Mouse (Mus musculus) NIH3T3 (cell line): ENCODE measurements at regions not wholly inside any gene's neighbourhood (a gene's known extent, or its start where the extent isn't known, plus 50 kb on each side); places are given as distances from the start of the nearest gene placed in this dataset.

Experiments used
- DNase-seq: peaks from one replicate; pipeline ENCODE4 v3.0.0-alpha.2; 2012; ENCODE audit warnings: low read depth

DNA sequence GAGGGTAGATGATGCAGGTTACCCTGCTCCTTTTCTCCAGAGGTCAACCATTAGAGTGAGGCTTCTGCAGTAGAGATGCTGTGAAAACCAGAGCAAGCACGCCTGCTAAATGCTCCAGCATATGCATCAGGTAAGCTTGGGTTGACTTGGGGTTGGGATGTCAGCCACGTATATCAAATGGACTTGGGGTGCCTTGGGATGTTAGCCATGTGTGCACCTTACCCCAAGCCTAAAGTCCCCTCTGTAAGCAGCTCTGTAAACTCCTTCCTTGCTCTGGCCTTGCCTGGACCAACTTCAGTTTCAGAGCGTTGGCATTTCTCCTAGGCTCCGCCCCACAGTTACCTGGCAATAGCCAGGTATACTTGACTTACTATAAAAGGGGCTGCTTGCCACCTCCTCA is 155.3 kb upstream of the Tmtc1 start:
- DNase-seq: no peak

DNA sequence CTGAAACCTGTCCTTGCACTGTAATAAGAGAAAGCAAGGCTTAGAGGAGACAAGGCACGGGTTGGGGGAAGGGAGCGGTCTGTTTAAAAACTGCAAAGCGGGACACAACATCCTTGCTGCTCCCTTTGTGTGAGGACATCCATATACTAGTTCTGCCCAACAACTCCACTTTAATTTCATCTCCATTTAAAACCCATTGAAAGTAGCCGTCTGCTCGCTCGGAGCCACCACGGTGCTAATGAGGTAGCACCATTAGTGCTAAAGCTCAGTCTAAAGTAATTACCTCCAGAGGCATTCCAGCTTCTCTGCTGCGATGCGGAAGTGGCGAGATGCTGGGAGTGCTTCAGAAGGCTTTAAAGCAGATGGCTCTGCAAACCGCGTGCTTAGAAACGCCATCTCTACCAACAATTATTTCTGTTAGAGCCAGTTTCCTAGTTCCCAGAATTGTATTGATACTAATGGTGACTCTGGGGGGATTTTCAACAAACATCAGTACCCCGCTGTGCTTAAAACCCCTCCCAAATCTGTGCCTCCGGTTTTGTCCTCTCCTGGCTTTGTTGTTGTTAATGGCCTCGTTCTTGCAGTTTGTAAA is 154.7 kb upstream of the Tmtc1 start:
- DNase-seq: no peak

DNA sequence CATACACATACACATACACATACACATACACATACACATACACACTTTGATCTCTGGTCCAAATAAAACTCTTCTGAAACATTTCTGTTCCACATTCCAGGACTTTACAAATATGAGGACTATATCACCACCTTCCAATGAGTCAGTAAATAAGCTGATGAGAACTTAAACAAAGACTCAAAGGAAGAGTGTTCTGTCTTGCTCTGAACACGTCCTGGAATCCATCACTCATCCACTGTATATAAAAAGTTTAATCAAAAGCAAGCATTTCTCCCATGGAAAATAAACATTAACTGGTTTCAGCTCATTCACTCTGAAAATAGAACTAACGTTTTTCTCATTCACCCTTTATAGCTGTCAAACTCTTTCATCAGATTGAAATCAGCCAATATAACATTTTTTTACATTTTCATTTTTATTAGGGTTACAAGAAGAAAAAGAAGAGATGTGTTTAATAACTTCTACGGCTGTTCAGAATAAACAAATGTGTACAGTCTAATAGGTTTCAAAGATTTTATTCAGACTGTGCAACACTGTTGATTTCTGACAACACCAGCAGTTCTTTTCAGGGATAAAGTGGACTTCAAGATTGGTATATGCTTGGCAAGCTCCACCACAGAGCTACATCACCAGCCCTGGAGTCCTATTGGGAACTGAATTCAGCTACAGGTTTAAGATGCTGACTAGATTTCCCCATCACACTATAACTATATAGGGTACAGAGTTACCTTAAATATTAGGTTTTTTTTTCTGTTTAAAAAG is 151.0 kb upstream of the Tmtc1 start:
- DNase-seq: peak; percentile 4

DNA sequence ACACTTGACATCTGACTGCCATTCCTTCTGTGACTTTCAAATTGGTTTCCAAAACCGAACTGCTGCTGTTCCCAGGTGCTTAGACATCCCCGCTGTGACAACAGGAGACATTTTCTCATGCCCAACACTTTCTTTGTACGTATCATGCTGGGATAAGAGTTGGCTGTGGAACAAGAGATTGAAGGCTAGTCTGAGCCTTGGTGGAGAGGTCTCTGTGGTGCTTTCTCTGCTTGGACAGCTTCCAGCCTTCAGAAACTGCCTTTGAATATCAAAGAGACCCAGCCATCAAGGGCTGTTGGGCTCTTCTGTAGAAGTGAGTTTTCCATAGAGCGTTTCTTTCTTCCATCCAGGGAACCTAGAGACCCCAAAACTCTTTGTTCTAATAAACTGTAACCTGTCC is 144.8 kb upstream of the Tmtc1 start:
- DNase-seq: no peak

DNA sequence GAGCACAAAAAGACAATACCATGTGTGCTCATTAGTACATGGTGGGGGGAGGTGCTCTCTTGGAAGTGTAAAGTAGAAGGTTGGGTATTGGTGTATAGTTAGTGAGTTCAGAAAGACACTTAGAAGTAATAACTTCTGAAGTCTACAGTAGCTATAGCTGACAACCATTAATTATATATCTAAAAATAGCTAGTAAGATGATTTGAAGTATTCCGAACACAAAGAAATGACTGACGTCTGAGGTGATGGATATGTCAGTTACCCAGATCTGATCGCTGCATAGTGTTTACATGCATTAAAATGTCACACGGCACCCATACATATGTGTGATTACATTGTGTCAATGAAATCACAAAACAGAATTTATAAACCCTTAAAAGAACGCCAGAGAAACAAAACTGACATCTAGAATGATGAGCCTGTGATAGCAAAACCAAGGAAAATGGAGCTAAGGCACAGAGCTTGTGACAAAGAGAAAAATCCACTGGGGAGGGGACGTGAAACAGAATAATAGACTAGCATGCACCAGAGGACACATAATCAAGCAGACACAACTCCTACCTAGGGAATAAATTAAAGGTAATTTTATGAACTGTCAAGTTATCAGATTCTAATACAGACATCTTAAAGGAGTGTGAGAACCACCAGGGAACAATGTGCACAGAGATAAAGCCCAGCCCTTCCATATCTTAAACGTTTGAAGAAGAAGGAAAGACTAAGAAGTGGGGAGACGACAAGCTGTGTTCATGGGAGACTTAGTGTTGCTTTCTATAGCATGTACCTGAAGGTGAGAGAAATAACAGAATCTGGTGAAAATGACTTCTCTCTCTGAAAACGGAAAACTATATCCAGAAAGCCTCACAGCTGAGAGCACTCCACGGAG is 142.5 kb upstream of the Tmtc1 start:
- DNase-seq: no peak

DNA sequence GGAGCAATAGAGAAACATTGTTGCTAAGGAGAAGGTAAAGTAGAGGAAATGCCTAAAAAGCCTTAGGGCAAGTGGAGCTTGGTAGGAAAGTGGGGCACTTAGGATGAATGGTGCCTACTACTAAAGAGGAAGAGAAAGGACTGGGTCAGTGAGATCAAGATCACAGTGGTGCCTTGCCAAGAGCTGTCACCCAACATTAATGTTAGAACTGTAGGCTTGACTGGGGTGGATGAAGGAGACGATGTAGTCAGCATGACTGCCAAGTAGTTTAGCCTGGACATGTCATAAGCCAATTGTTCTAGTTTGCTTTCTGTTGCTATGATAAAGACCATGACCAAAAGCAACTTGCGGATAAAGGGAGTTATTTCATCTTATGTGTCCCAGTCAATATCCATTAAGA is 139.9 kb upstream of the Tmtc1 start:
- DNase-seq: no peak

DNA sequence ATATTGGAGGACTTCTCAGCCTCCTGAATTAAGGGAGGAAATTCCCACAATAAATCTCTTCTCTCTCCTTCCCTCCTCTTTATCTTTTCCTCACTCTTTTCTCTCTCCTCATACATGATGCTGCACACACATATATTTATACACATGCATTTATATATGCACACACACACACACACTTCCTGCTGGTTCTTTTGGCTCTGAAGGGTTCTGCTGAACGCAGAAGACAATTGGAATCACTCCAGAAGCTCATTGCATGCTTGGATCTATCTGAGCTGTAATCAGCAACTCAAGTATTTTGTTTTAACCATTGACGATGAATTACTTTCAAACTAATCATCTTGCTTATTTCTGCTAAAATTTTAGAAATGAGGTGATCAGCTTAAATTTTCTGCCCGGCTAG is 134.1 kb upstream of the Tmtc1 start:
- no peak for DNase-seq

DNA sequence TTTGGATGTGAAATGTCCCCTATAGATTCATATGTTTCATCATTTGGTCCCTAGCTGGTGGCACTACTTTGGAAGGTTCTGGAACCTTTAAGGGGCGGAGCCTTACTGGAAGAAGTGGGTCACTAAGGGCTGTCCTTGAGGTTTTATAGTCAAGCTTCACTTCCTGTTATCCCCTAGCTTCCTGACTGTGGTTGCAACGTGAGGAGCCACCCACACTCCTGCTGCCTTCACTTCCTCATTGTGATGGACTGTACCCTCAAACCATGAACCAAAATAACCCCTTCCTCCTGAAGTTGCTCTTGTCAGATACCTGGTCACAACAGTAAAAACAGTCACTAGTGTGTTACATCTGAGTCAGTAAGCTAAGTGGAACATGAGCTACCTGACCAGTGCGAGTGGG is 133.5 kb upstream of the Tmtc1 start:
- DNase-seq: no peak

DNA sequence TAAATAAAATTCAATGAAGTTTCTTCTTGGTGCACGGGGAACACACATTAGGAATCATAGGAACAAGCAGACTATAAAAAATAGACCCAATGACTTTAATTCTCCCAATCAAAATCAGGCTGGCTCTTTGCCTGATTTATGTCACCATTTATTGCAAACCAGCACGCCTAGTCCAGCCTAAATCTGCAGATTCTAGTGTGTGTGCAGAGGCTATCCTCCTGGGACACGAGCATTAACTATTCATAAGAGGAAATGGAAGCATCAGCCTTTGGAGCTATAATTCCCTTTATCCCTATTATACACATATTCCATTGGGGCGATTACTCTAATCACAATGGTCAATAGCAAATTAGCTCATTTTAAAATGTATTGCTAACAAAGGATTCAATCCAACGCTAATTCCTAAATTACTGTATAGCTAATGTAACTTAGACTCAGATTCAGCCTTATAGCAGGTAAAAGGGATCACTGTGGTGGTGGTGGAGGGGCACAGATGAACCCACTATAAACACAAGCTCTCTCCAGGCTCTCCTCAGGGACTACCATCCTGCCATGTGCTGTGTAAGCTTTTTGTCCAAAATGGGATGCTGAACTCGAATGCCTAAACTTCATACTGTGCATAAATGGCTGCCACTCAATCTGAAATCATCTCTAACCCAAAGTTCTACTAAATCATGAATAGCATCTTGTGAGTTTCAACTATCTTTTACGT is 130.7 kb upstream of the Tmtc1 start:
- no peak for DNase-seq

DNA sequence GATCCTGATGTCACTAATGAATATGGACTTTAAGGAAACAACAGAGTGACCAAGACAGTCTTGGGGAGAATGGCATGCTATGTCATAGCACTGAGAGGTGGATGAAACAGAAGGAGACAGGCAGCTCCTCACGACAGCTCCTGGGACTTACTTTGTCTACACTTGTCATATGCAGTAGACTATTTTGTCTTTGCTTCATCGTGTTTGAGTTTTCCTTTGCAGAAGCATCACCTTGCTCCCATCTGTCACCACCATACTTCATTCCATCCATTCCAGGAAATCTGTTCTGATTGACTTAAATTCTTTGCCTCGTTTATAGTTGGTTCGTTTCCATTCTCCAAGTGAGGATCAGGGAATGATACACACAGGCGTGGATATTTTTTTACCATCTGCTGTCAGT is 128.0 kb upstream of the Tmtc1 start:
- DNase-seq: no peak

DNA sequence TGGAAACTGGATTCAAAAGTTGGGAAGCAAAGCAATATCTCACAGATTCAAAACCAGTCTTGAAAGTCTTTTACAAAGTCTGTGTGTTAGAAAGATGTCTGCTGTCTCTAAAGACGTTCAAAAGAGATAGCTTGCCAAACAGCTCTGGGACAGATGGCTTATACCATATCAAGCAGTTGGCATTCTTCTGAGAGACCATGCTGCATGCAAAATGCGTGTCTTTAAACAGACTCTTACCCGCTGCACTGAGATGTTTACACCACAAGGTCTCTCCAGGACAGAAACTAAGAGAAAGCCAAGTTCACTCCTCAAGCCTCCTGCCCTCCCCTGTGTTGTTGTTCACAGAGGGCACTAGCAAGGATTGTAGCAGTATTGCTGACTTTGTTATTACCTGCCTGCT is 127.5 kb upstream of the Tmtc1 start:
- DNase-seq: no peak

DNA sequence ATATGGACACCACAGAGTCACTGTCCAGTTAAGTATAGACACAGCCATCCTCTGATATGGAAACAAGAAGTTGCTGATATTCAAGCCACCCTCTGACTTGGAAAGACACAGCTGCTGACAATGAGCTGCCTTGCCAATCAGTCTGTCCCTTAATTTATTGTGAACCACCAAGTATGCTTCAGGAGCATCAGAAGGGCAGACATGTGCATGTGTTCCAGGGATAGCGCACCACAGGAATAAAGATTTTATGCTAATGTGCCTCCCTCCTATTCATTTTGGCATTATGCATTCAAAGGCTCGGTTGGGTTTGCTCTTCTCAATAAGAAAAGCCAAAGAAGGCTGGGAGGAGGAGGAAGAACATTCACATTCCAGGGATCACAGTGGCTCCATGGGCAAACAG is 120.0 kb upstream of the Tmtc1 start:
- DNase-seq: no peak

DNA sequence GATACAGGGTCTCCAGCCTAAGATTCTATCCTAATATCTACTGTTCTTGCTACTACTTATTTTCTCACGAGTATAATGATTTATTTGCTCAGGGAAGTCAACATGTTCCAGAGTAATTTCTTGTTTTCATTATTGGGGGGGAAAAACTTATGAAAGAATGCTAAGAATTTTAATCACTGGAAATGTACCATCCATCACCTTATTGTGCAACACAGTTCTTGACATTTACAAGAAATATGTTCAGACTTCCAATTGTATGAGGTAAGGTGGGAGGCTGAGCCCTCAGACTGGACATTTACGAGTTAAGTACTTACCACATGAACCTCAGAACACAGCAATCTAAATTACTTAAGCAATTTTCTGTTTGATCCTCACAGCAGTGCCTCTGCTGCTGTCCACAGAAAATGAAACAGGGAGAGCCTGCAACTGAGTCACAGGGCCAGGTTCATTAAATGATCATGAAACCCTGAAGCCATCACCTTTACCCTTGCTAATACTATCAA is 118.1 kb upstream of the Tmtc1 start:
- DNase-seq: peak; percentile 17

DNA sequence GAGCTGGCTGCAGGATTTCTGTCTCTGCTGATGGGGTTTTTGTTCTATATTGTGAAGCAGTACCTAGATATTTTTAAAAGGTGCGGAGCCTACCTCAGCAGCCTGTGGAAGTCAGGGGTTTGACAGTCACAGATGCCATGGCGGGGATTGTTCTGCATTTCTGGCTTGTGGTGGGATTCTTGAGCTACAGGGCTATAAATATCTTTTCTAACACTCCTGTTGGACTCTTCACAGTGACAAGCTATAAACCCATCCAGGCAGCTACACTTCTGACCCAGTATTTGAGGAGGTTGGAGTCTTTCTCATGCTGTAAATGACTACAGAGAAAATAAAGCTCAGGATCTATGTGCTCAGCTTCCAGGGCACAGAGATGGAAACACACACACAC is 112.3 kb upstream of the Tmtc1 start:
- DNase-seq: no peak

DNA sequence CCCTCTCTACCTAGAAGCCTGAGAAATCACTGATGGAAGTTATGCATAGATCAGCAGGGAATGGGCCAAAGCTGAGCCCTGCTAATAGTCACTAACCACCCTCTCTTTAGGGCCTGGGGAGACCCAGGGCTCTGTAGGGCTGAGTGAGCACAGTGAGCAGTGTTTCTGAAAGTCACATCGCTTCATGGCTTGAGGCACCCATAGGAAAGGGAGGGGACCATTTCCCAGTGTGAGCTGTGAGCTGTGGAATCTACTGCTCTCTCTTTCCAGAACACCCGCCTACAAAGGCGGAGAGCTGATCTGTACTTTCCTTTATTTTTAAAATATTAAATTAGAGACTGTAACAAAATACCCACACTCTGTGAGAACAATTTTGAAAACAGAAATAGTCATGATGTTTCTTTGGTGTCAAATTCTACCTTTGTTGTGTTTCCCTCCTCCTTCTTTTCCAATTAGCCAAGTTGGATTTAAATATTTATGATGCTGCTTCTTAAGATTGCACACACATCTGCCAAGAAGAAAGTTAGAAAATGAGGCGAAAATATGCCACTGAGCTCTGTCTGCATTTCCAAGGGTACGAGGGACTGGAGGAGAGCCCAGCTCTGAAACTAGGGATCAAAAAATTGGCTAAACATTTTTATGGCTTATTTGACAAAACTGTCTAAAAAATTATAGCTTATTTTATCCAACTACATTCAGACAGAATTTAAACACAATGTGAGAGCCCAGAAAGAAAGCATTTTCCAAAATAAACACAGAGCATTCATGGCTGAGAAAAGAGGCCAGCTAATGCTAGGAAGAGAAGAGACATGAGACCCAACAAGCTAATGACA is 111.7 kb upstream of the Tmtc1 start:
- no peak for DNase-seq

DNA sequence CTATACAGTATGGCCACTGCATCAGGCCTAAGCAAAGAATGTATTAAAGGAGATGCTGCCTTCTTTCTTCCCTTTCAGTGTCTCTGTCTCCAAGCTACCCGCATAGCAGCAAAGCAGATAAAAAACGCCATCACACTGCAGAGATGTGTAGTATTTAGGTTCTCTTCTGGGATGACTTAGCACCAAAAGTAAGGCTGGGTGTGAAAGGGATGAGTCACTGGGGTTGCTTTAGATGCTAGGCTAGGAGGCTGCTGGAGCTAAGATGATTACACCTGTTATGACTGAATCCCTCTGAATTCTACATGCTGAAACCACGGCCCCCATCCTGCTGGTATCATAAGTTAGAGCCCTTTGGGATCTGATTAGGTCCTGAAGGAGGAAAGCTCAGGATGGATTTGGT is 110.3 kb upstream of the Tmtc1 start:
- no peak for DNase-seq

DNA sequence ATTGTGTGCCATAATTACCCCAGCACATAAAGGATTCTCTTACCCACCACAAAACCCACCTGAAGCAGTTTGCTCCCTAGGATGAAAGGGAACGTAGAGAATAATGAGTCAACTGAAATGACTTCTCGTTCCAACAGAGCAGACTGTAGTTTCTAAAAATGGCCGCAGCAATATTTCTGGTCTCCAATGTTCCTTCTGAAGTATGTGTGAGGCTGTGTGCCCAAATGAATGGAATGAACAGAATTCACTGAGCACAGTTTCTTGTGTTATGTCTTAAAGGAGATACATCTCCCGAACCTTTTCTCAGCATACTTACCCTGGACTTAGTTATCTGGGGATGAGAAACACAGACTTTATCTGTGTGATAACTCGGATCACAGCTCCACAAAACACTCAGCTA is 109.4 kb upstream of the Tmtc1 start:
- no peak for DNase-seq

DNA sequence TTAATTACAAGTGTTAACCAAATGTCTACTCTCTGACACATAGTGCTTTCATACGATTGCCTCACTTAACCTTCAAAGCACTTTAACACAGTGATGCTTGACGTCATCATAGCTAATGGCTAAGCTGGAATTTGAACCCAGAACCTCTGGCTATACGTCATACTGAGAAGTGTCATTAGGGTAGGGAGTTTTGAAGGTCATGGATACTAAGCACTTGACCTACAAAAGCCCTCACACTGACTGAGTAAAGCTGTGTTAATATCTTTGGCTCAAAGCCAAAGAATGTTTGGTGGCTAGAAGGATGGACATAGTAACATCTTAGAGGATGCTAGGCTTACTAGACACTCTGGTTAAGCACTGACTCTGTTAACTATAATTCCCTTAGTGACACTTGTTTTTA is 106.9 kb upstream of the Tmtc1 start:
- DNase-seq: no peak

DNA sequence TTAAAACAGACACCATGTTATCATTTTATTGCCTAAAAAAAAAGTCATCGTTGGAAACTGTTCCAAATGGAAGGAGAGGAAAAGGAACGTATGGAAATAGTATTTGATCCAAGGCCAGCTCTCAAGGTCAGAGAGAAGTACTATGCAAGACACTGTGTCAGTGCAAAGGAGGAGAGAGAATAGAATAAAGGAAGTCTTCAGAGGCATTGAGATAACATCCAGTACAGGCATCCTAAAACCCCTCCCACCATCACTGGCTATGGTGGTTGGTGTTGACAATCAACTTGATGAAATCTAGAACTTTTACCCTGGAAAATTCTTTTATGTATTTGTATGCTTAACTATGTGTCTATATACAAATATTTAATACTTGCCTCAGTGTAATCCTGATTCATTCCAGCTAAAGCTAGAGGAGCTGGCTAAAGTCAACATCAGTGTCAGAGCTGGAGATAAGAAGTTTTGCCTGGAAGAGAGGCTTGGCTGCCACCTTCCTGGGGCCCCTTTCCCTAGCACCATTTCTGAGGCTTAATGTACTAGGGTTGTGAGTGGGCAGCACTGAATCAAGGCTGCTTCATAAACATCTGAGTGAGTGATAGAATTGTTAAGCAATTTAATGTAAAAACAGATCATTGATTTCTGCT is 104.1 kb upstream of the Tmtc1 start:
- no peak for DNase-seq

DNA sequence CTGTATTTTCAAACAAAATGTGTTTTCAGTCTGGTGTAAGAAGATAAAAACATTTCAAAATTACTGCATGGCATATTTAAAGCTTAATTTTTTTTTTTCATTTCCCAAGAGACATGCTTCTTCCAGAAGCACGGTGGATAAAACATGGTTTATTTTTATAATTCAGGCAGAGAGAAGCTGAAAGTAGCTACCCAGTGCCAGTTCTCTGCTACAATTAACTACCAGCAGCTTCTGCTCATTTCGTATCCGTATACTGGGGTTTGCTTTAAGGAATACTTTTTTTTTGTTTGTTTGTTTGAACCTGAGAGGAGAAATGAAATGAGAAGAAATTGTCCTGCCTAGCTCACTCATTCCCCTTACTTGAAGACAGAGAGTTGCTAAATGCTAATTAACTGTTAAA is 98.9 kb upstream of the Tmtc1 start:
- no peak for DNase-seq

DNA sequence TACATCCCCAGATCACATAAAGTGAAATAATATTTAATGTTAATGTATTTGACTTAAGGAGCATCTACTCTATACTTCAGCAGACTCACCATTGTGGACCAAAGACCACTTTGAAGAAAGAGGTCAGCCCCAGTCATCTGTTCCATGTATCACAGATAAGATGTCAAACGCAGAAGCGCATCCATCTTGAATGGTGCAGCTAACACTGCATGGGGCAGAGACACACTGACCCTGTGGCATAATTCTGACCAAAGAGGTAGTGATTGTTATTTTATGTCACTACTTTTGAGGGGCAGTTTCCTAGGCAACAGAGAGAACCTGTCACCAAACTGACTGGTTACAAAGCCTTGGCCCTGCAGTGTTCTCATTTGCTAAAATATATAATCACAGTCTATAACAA is 97.8 kb upstream of the Tmtc1 start:
- no peak for DNase-seq
